Mouse (Mus musculus) bone marrow, adult 2 months (tissue): ENCODE measurements around the gene Cdk12.

Experiments used
- CTCF ChIP-seq: fragments of 200-500 bp; IDR thresholded peaks from 2 replicates; pipeline ENCODE4 v1.5.1; 2011; ENCODE audit warnings: low read length, control low read depth; ENCODE audit not compliant: control insufficient read depth, insufficient read depth
- POLR2A ChIP-seq: fragments of 200-500 bp; IDR thresholded peaks from 2 replicates; pipeline ENCODE4 v1.6.1; 2011; ENCODE audit warnings: low read depth, mild to moderate bottlenecking, control low read depth, low read length, borderline replicate concordance; ENCODE audit not compliant: control insufficient read depth

DNA sequence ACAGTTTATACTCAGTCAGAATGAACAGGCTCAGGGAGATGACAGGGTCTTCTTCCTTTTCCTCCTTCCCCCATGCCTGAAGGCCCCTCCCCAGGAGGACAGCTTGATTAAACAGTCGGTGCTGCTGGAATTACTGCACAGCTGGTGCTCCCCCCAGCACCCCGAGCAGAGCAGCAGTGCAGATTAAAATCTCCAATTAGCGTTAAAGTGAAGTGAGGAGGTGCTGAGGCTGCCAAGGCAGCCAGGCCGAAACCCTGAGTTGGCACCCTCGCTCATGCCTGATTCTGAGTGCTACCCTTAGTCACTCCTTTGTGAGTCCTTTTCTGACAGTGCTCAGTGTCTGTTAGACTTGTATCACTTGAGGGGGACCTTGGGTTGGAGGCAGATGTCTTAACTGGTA lies 63.0 kb downstream of the Cdk12 start:
- no peak for TF ChIP-seq POLR2A
- no peak for TF ChIP-seq CTCF
